Mouse (Mus musculus) frontal cortex, adult (tissue): ENCODE data around the gene Dlgap1.

ENCODE experiments used
- ATAC-seq: cut with Nextera tagmentation; 2 replicates; pipeline ENCODE4 v1.9.2; 2017; ENCODE audit warnings: mild to moderate bottlenecking, moderate library complexity, mixed read lengths; ENCODE audit not compliant: low TSS enrichment

The Dlgap1 gene

DNA sequence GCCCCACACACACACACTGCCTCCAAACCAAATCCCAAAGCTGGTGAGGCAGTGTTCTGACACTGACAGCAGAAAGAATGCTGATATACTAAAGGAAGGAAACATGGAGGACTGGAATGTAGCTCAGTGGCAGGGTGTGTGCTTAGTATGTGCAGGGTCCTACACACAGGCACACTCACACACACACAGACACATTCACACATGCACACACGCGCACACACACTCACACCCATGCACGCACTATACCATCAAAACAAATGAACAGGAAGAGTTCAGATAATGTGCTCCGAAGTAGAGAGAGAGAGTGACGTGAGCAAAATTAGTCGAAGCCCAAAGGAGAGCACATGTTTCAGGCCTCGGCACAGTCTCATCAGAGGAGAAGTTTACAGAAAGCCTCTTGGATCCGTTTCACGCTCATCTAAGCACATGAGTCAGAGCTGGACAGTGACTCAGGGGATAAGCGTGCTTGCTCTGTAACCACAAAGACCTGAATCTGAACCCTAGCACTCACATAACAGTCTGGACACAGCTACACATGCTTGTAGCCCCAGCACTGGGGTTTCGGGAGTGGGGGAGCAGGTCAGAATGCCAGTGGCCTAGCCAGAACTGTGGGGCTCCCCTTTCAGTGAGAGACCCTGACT is 750.9 kb downstream of the Dlgap1 start:
- ATAC-seq, result peak; percentile 35

DNA sequence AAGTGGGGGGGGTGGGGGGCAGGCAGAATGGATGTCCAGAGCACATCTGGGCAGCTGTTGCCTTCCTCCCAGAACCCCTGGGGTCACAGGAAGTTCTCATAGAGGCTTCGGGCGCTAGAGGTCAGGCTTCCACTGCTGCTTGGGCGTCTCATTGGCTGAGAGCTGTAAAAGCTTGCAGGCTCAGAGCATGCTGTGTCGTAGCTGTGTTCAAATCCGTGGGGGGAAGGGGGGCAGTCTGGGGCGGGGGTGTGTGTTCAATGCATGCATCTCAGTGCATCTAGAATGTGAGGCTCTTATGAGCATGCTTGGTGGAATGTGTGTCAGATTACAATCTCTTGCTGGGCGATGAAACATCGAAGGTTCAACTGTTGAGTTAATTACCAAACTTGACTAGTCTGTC is 751.9 kb downstream of the Dlgap1 start:
- ATAC-seq, result peak; percentile 32; the same call in 1 of the 2 replicates

DNA sequence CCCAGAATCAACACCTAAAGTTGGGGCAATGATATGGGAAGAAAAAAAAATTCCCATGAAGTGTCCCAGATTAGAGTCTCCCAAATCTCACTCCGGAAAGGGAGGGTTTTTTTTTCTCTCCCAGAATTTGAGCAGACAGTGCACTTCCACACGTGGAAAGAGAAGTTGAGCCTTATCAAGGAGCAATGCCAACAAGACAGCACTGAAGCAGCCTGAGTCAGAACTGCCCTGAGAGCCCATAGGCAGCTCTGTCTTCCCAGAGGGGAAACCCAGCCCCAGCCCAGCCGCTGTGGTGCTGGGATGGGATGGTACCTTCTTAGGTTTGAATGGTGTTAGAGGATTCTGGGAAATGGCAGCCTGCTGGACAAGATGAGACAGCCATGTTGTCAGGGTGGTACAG is 753.3 kb downstream of the Dlgap1 start:
- ATAC-seq, result 0 out of 2 replicates have a peak, but pooled peaks have one; percentile 12

DNA sequence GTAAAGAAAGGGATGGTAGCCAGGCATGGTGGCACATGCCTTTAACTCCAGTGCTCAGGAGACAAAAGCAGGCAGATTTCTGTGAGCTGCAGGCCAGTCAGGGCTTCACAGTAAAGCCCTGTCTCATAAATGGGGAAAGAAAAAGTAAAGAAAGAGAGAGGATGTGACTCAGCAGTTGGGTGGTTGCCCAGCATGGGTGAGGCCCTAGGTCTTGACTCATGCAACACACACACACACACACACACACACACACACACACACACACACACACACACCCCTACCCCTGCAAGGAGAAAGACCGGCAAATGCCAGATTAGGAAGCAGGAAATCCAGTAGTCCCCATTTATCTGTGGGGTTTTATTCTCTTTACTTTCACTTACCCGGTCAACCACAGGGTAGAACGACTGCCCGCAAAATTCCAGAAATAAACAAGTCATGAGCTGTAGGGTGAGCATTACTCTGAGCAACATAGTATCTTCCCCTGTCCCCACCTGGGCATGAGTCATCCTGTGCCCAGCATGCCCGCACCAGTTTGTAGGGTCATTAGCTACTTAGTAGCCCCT is 759.9 kb downstream of the Dlgap1 start:
- ATAC-seq, result peak; percentile 22; the same call in 1 of the 2 replicates

- no peak for ATAC-seq
Observed at GRCm38 (mm10) chr17:70734728-70735127, 765.9 kb downstream of the Dlgap1 start.

DNA sequence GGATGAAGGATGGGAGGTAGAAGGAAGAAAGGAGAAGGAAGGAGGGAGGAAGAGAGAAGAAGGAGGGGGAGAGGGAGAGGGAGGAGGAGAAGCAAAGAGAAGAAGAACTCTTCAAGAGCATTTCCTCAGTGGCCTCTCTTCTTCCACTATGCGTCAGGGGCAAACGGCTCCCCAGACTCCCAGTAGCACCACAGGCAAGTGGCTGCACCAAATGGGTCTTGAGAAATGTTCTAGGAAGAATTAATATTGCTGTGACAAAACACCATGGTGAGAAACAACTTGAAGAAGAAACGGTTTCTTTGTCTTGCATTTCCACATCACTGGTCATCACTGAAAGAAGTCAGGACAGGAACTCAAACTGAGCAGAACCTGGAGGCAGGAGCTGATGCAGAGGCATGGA is 766.5 kb downstream of the Dlgap1 start:
- no peak for ATAC-seq

- ATAC-seq, result peak; percentile 92
Observed at GRCm38 (mm10) chr17:70737424-70737823, 768.6 kb downstream of the Dlgap1 start.

- peak; percentile 58 for ATAC-seq
Observed at GRCm38 (mm10) chr17:70738168-70738854, 769.4 kb downstream of the Dlgap1 start.

DNA sequence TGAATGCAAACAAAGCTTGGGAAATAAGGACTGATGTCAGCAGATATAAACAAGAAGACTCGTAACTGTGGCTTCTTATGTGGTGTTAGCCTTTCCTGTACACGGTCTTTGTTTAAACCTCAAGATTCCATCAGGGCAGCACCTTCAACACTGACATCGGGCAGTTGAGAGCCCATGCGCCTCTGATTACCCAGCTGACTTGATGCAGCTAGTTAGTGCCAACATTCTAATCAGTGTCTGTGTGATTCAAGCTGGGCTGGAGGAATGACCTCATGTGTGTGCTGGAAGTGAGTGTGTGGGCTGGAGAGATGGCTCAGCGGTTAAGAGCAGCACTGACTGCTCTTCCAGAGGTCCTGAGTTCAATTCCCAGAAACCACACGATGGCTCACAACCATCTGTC is 770.5 kb downstream of the Dlgap1 start:
- ATAC-seq, result no peak

DNA sequence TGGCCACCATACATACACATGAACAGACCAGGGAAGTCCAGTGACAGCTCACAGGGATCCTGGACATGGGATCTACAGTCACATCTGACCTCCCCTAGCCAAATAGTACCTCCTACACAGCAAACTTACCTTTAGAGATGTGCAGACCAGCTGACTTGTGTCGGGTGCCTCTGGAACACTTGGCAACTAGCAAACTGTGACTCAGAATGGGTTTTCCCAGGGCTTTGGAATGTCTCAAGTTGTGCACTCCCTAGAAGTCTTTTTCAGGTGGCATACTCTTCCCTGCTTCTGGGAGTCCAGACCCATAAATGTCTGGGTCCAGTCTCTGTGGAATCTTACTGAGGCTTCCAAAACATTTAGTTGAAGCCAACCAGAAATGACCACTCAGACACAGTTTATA is 772.8 kb downstream of the Dlgap1 start:
- no peak for ATAC-seq

GRCm38 (mm10) chr17:70744570-70745153 is 775.8 kb downstream of the Dlgap1 start:
- no peak for ATAC-seq

DNA sequence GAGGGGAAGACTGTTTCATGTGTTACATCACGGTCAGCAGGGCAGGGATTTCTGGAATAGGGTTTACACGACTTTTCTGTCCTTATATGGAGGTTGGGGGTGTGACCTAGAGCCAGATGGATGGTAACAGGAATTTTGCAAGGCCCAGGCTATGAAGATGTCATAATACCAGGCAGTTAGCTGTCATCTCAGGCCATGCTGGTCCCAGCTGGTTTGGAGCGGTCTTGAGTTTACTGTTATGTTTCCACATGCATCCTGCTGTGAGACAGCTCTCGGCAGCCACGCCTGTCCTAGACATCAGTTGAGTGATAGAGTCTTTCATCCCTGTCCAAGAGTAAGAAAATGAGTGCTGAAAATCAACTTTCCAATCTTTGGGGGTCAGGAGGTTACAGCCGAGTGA is 776.5 kb downstream of the Dlgap1 start:
- ATAC-seq, result no peak

- no peak for ATAC-seq
Observed at GRCm38 (mm10) chr17:70746379-70747079, 777.7 kb downstream of the Dlgap1 start.

DNA sequence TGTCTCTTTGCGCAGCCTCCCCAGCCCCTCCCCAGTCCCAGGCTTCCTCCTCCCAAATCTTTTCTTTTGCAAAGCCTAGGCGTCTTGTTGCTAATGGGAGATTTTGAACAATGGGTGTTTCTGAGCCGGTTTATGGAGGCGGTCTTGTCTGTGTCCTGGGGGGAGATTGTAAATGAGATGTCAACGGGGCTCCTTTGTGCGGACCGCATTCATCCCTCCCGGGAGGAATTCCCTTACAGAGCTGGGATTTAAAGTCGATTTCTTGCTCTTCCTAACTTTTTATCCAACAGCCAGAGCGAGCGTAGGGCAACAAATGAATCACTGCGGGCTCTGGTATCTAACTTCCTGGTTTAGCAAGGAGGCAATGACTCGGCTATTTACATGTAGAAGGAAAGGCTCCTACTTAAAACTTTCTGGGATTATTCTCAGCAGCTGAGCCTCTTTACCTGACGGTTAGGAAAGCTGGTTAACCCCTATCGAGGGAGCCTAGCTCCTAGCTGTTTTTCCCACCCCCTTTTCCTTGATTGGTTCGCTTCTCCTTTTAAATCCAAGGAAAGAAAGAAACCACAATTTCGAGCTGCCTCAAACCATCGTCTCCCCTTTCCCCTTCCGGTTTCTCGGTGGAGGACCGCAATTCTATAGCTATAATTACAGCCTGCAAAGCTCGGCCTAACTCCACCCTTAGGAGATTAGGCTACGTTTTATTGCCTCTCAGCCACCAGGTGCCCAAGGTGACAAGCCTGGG is 779.0 kb downstream of the Dlgap1 start:
- 0 out of 2 replicates have a peak, but pooled peaks have one; percentile 30 for ATAC-seq

DNA sequence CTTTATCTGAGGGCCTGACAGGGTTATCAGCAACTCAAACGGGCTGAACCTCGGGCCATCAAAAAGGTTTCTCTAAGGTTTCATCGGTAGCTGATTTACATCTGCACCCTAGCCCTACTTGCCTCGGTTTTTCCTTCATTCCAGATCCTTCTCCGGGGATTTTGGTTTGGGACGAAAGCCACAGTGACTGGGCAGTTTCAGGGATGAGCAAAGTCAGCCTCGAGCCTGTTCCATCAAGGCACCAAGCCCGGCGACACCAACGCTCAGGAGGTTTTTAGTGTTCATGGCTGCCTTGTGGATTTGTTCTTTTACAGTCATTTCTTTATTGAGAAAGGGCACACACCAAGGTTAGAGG is 779.6 kb downstream of the Dlgap1 start:
- no peak for ATAC-seq

DNA sequence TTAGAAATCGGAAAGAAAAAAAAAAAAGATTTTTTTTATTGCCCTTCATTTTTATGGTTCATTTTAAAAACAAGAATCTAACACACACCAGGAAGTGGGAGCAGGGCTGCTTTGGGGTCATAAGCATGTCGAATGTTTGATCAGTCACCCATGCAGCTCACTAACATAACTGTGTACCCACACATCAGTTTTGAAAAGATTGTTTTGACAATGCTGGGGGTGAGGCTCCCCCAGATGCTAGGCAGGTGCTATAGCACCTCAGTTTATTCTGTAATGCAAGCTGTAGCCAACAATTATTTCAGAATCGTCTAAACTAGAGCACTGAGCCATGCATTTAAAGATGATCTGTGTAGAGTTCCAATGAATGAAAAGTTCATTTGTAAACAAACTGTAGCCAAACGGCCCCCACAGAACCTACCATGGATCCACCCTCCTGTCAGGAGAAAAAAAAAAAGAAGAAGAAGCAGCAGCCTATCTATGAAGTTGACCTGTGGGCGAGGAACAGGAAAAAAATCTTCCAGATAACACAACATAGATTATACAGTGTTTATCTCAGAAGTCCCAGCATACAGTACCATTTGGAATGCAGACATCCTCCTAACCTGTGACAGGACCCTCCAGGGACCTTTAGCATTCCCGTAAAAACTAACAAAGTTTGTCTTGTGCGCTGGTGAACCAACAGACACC is 780.2 kb downstream of the Dlgap1 start:
- ATAC-seq, result no peak

DNA sequence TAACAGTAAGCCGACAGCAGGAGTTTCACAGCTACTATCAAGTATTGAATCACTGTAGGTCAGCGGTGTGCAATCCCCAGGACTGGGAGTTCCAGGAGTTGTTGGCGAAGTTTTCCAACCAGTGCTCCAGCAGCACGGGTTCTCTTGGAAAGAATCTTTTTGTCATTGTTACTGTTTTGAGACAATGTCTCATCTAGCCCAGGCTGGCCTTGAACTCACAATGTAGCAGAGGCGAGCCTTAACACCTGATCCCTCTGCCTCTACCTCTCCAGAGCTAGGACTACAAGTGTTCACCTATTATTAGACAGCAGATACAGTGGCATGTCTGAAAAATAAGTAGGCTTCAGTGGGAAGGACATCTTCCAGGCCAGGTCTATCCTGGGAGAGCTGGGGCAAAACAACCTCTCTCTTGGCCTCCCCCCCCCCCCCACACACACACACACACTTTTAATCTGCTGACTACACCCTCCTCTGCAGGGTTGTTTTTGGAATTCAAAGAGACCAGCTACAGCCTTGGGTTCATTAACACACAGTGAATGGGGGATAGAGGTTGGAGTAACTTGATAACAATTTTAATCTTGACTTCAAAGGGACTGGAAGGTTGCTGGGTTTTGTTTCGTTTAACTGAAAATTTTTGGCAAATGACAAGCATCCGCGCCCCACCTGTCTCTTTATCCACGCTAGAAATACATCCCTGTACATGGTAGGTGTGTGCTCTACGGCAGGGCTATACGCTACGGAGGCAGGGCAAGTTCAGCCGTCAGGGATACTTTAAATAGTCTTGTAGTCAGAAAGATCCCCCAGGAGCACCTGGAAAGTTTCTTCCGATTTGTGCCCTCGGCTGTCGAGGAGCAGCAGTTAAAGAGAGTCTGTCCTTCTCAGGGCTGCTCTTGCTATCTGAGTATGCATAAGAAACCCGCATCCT is 781.6 kb downstream of the Dlgap1 start:
- no peak for ATAC-seq

DNA sequence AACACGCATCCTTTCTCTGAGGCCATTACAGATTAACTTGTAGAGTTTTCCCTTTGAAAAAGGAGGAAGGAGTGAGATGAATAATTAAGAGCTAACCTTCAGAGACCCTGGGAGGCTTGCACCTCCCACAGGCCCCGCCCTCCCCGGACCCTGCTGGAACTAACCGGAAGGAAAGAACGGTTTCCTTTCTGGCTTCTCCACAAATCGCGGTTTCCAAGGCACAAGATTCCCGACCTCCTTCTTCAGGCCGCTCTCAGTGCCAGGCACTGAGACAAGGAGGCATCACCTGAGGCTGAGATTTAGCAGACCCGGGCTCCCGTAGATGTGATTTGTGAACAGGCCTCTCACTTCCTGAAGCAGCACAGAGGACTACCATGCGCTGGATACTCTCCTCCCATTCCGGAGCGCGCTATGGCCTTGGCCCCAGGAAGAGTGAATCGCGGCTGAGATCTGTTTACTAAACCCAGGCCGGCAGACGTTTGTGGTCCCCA is 782.3 kb downstream of the Dlgap1 start:
- ATAC-seq, result no peak

- no peak for ATAC-seq
Observed at GRCm38 (mm10) chr17:70751676-70752075, 782.8 kb downstream of the Dlgap1 start.
